Mouse (Mus musculus) right cerebral cortex, postnatal 36 days (tissue): ENCODE results near the gene Jak1.
A peak's percentile ranks its signal among the peaks of the same experiment; 100 is the strongest.

Source experiments
- DNase-seq, 2 experiments: peaks; one replicate each; pipeline ENCODE4 v3.0.0; 2022; ENCODE audit warnings: low spot score in 2 of 2, mixed read lengths in 1 of 2

Gene Jak1

DNA sequence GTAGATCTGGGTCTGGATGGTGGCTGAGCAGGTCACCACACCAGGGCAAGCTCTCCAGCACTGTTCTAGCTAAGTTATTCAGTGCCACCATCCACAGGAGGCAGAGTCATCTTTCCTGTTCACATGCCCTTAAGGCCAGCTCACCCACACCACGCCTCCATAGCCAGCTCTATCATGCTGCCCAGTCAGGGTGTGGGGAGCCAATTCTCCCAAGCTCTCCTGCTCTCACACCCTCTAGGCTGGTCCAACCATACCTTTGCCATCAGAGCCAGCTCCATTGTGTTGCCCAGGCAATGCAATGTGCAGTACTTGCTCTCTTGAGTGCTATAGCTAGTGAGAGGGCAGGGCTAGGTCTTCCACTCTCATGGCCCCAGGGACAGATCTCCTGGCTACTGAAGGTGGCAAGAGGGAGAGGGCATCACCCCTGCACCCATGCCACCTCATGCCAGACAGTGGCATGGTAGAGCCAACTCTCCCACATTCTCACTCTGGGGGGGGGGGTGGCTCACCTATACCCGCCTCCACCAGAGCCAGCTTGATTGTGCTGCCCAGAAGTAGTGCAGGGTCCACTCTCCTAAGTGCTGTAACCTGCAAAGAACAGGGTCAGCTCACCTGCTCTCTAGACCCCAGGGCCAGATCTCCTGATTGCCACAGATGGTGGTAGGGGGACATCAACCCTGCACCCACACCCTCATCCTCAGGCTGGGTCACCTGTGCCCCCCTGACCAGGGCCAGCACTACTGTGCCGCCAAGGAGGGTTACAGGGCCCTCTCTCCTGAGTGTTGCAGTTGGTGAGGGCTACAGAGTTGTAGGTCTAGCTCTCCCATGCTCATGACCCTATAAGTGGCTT, 25.5 kb downstream of the Jak1 start:
- no peak for DNase-seq

DNA sequence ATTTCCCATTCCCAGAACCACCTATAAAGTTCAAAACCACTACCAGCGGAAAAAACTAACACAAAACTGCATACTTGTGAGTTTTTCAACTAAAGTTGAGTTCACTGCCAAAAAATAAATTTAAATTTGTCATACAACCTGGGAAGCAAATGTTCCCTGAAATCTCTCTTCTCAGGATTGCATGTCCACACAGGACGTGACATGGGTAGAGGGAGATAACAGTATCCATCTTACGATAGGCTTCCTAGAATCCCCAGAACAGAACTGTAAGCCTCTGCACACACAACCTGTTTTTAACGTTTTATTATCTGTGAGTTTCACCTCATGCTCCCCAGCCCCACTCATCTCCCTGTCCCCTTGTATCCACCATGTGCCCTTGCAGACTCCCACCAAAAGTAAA, 26.5 kb downstream of the Jak1 start:
- DNase-seq, result no peak

DNA sequence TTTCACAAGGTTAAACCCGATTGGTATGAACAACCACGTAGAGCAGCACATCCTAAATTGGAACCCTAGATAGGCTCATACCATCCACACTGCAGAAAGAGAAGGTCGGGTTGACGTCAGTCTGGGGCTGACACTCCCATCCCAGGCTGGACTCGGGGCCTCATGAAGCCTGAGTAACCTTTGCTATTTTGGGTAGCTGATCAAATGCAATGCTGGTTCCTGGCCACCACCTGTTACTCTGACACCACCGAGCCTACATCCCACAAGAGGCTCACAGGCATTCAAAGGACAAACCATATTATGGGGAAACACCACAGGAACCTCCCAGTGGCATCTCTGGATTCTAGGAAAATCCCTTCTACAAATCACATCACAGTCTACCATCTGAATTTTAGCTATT, 28.3 kb downstream of the Jak1 start:
- no peak for DNase-seq

DNA sequence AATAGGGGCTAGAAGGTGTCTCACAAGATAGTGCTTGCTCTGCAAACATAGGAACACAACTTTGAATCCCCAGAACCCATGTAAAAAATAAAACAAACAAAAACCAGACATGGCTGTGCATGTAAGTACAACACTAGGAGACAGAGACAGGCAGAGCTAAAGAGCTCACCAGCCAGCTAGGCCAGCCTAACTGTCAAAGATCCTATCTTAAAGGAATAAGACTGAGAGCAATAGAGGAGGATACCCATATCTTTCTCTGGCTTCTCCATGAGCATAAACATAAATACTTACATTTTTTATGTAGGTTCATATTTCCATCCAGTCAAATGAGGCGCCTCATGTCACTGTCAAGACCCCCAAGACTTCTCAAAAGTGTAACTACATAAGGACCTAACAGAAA, 29.1 kb downstream of the Jak1 start:
- no peak for DNase-seq

DNA sequence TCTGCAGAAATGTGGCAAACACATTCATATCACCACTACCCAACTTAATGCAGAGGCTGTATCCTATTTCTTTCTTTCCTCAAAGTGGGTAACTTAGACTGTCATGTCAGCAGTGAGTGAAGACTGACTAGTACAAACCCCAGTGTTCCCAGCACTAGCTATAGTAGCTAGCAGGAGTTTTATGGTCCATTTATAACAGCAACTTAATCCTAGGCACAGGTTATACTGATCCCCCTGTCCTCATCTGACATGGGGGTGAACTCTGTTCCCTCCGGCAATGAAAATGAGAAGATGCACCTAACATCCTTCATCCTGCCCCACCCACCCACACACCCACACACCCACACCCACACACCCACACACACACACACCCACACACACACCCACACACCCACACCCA, 30.3 kb downstream of the Jak1 start:
- DNase-seq, result no peak

DNA sequence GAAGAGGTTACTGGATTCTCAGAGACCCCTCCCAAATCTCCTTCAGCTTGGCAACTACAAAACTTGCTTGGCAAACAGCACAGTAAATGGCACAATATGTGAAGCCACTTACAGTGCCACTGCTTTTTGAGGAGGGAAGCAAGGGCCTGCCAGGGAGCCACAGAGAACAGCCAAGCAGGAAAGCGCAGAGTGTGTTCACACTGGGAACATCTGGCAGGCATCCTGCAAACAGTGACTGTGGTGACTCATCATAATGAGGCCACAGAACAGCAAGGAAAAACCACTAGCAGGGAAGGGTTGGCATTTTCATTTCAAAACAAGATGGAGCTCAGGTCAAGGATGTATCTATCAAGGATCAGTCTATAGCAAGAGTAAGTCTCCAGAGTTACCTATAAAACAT, 30.8 kb downstream of the Jak1 start:
- peak; percentile 39 to 56 for DNase-seq

DNA sequence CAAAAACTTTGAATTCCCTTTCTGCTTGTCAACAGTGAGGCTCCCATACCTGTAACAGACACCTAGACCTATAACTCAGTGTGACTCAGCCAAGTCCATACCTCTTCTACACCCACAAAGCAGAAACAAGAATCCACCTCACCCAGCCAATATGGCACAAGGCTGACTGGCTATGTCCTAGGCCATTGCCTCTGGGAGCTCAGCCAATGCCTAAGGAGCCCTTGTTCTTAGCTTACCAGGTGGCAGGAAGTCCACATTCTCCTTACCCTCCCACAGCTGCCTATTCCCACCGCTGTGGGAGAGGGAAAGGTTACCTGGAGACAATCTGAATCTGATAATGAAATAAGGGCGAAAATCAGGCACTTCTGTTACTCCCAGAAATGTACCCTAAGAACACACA, 34.5 kb downstream of the Jak1 start:
- no peak for DNase-seq

DNA sequence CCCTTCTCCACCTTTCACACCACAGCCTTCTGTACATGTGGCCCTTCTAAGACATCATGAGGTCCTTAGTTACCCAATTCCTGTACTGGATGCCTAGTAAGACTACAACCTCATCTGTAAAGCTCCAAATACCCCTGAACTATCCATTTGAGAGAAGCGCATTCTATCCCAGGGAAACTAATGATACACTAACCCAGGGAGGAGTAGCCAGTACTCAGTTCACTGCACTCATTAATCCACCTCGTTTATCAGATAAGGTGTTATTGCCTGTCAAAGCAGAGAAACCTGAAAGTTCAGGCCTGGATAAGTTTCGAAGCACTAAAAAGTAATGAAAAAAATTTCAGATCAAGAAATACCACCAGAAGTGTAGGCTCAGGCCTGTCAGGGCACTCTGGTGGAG, 37.7 kb downstream of the Jak1 start:
- no peak for DNase-seq

DNA sequence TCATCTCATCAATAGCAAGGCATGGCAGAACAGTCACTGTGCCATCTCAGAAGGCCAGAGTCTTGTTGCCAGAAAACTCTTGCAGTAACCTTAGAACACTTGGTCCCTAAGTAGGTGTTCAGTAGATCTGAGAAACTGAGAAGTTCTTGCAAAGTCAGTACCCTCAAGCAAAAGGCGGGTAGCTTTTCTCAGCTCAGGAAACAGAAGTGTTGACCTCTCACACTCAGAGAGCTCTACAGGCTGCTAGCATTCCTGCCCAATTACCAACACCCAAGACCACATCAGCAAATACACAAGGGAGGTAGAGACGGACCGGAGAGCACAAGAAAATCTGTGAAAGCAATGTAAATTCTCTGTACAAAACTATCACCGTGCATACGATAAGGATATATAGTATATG, 39.1 kb downstream of the Jak1 start:
- no peak for DNase-seq

DNA sequence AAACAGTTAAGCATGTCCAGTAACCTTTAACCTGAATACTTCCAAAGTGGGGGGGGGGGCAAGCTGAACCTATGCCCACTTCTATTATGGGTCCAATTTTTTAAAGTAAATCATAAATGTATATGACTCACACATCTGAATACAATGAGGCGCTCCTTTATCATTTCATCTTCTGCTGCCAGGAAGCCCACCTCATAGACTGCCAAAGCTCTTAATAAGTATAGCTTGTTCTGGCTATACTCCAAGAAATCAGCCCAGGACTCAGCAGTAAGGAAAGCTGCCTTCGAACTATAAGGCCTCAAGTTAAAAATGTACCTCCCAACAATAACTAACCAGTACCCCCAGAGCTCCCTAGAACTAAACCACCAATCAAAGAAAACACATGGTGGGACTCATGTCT, 44.1 kb downstream of the Jak1 start:
- DNase-seq, result no peak

DNA sequence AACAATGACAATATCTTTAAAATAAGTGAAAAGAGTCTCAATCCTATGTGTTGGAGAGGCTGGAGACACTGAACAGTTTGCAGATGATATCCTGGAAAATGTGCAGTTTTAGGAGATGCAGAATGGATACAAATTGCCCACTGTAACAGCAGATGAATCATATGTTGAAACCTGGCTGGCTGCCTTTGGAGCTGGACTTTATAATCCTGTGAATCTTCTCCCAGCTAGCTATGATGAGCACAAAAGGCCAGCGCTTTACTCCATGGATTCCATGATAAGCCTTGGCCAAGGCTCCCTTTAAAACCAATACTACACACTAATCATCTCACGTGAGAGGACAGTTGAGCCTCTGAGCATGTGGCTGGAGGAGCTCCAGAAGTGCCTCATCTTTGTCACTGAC, 45.2 kb downstream of the Jak1 start:
- DNase-seq, result peak; percentile 29 to 43

DNA sequence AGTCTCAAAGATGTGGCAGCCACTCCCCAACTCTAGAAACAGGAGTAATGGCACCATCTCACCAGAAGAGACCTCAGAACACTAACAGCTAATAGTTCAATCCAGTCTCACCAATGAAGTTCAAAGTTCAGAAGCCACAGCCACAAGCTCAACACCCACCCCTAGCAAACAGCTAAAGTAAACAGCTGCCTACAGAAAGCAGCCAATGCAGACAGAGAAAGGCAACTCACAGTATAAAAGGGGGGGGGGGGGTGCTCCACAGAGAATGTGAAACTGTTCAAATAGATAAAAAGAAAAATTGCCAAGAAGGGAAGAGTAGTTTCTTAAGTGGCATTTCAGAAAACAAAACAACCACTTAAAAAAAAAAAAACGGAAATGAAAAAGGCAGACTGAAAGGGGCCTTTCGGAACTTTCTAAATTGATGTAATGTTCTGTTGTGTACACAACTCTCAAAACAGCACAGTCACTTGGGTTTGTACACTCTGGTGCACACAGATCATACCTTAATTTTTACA, 48.0 kb downstream of the Jak1 start:
- DNase-seq, result no peak

DNA sequence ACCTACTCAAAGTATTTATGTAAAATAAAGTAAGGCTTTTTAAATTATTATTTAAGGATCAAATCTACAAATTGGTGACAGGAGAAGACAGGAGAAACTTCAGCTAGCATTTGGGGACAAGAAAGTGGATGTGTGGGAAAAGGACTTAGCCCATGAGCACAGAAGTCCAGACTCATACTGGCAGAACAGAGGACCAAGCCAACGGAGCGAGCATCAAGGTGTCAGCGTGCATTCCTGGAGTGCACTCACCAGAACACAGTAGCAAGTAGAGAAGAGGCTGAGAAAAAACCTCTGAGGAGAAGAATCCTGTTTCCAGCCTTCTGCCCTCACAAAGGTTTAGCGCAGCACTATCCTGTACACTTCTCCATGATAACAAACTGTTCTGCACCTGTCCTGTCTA, 48.8 kb downstream of the Jak1 start:
- no peak for DNase-seq

DNA sequence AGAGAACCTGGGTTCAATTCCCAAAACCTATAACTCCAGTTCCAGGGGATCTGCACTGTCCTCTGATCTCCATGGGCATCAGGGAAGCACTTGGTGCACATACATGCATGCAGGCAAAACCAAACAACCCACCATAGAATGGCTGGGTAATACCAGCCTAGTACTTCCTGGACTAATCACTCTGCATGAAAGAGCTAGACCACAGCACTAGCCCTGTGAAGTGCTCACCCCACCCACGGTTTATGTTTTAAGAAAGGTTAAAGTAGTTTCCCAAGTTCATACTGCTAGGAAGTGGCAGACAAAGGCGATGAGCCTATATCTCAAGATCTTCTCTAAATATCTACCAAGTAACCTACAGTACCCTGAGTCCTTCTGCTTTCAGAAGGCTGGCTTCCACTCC, 51.6 kb downstream of the Jak1 start:
- no peak for DNase-seq

DNA sequence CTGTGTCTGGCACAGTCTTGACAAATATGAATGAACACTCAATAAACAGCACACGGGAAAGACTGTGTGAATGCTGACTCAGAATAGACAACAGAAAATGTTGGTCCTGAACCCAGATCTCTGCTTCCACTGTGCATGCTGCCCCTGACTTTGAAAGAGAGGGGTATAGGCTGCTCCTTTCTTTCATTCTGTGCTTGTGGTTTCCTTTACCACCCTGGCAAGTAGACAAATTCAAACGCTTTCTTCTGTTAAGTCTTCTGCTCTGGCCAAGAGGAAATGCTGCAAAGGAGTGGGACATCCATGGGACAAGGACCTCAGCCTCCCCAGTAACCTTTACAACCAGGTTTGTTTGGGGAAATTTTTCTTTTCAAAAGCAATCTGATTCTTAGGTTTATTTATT, 57.6 kb downstream of the Jak1 start:
- no peak for DNase-seq

DNA sequence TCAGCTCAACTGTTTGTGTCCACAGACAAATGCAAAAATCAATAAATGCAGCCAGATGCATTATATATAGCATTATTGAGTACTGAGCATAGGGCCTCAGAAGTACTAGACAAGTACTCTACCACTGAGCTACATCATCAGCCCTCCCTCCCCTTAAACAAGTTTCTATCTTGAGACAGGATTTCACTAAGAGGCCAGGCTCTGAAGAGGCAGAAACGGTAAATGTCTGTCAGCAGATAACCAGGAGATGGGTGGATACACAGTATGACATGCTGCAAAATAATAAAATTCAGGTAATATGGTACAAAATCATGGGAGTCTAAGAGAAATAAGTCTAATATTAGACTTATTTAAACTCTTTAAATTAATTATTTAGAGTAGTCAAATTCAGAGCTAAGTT, 61.6 kb downstream of the Jak1 start:
- no peak for DNase-seq

DNA sequence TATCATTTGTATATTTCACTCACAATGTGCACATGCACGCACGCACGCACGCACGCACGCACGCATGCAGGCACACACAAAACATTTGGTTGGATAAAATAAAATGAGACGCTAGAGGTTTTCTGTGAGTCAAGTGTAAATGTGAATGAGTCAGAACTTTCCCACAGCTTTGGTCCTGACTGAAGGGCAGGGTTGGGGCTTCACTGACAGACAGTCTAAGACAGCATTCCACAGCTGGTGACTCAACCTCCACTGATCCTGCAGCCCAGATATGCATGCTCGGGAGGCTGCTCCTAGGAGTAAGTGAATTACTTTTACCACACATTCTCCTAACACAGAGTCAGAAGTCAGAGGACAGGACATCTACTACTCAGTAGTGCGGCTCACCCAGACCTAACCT, 62.5 kb downstream of the Jak1 start:
- DNase-seq, result no peak

DNA sequence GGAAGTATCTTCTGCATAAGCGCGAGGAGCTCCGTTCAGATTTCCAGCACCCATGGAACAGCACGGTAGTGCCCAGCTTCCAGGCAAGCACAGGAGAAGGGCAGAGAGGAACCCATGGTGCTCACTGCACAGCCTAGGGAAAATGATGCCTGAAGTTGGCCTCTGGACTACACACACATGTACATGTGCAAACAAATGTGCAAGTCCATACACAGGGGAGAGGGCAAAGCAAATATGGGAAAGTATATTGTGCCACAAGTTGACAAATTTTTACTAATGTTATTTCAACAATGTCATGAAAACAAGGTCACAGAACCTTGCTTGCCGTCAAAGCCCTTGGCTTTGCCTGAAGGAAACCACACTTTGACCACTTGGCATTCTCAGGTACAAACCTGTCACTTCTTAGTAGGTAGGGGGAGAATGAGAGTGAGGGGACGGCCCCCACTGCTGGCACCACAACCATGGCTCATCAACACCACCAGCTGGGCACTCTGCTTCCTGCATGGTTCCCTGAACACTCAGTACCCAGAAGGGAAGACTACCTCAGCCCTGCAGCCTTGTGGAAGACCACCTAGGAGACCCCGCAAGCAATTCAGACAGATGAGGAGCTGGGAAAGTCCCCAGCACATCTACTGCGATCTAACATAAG, 65.5 kb downstream of the Jak1 start:
- no peak for DNase-seq

DNA sequence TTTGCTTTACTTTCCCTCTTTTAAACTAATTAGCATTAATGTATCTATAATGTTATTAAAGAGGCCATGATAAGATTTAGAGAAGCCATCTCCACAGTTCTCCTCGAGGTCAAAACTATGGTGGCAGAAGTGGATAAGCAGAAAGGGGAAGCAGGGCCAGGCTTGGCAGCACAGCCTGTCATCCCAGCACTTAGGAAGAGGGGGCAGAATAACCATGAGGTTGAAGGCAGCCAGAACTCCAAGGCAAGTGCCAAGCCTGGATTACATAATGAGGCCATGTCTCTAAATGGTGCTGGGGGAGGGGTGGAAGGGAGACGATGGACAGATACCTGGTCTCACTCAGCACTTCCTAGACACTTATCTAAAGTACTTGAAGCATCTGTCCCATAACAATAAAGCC, 66.7 kb downstream of the Jak1 start:
- peak; percentile 34 to 49 for DNase-seq

DNA sequence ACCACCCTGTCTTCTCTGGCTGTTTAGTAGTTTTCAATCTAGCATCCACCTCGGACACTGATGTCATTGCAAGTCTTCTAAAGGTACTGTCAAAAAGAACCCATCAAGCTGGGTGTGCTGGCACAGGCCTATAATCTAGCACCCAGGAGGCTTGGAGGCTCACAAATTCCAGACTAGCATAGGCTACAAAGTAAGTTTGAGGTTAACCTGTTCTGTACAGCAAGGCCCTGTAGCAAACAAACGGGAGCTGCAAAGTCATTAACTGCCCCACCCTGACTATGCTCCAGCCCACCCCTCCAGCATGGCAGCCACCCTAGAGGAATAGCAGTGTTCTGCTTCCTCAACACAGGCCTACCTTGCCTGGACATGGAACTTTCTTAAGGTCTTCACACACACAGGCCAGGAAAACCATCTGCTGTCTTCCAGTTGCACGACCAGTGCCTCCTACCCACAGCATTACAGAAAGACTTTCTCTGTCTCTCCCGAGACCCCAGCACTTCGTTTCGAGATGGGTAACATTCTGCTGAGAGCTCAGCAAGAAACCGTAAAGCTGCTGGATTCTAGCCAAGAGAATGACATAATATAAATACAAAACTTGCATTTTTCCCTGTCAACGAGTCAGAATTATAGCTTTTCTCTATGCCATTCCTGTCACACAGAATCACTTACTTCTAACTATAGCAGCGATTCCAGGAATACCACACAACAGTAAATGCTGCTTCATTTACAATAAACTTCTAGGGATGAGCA, 67.5 kb downstream of the Jak1 start:
- no peak for DNase-seq

DNA sequence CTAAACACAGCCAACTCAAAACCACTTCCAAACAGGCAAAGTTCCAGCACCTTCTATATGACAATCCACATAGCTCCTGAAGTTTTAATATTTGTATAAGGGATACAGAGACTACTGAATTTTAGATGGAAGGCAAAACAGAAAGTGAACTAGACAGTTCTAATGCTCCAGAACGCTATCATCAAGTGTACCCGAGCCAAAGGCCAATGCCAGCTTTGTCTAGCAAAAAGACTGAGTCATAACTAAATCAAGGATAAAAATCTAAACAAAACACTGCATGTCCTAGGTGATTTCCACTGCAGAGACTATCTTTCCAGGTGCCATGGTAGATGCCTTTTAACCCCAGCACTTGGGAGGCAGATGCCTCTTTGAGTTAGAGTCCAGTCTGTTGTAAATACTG, 68.7 kb downstream of the Jak1 start:
- no peak for DNase-seq

DNA sequence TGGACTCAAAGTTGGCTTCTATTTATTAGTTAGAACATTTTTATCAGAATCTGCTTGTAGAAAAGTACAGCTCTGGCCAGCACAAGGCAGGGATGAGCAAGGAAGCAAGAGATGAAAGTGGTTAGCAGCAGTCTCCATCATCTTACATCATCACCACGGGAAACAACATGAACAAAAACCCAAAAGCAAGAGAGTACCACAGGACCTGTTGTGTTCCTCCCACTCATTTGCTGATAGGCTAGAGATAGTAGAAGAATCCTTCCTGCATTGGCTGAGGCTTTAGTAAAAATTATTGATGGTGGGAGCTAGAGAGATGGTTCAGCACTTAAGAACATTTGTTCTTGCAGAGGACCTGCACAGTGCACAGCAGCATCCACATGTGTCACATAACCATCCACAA, 70.9 kb downstream of the Jak1 start:
- DNase-seq, result no peak
